Mouse (Mus musculus) retina, adult 2 months (tissue): ENCODE measurements at regions not wholly inside any gene's neighbourhood (a gene's known extent, or its start where the extent isn't known, plus 50 kb on each side); places are given as distances from the start of the nearest gene placed in this dataset.

Experiments used
- DNase-seq: peaks from one replicate; pipeline ENCODE4 v3.0.0-alpha.2; 2012; ENCODE audit warnings: low read depth, low spot score

- peak; percentile 26 for DNase-seq
Observed at GRCm38 (mm10) chr3:35102715-35103591, 452.7 kb downstream of the Sox2 start.

DNA sequence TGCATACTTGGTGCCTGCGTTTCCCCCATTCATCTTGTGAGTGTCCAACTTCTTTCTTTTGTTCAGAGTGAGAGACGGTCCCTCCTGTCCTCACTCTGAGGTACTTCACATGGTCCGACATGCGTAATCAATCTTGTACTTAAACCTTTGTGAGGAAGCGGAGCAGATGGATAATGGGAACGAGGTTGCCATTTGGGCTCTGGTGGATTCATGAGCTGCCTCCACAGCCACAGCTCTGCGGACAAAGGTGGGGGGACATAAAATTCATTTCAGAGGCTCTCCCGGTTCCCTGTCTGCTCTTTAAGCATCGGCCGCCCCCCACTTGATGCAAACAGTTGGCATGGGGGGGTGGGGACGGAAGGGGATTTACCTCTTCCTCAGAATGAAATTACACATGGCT is 454.7 kb downstream of the Sox2 start:
- no peak for DNase-seq

- no peak for DNase-seq
Observed at GRCm38 (mm10) chr3:35106097-35106496, 455.9 kb downstream of the Sox2 start.

DNA sequence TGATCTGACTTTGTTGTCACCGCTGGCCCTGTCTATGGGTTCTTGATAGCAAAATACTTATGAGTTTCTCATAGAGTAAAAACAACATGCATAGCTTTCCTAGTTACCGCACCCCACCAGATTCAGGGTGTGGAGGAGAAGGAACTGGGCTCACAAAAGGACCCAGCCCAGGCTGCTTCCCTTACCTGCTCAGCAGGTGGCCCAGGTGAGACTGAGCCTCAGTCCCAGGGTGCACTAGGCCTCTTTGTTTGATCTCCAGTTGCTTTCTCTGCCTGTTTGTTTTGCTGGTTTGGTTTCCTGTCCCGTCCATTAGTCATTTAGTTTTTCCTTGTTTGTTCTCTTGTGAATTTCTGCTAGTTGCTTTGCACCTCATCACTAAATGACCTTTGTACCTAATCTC is 483.3 kb downstream of the Sox2 start:
- DNase-seq = no peak

GRCm38 (mm10) chr3:35141500-35142220 is 491.5 kb downstream of the Sox2 start:
- no peak for DNase-seq

GRCm38 (mm10) chr3:35142683-35143082 is 492.5 kb downstream of the Sox2 start:
- DNase-seq = no peak

DNA sequence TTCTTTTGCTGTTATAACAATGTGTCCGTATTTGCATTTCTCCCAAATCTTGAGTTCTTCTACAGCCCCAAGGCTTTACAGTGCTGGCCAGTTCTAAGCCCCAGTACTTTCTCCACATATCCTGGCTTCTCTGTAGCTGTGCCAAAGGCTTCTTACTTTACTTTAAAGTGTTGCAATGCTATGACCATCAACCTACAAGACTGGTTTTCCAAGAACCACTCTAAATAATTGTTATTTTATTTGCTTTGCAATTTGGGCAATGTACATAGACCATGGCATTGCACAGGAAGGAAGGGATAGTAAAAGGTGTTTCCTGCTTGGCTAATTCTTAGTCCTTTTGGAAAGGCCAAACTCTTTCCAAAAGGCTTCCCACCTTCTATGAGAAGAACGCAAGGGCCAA is 495.4 kb downstream of the Sox2 start:
- DNase-seq = no peak

DNA sequence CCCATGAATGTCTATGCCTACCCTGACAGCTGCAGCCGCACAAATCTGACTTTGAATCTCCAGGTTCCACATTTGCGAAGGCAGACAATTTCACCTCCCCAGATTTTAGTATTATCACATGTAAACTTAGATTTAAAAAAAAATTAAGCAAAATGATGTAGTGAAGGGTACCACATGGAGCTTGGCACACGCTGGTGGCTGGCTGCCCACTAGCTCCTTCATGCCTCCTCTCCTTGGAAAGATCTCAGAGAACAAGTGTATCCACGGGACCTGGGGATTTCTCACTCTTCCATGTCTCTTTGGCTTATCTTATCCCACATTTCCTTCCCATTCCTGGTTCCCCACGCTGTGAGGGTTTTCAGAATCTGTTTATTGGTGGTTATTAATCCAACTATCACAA is 496.5 kb downstream of the Sox2 start:
- DNase-seq = no peak

GRCm38 (mm10) chr3:35149251-35149691 is 499.1 kb downstream of the Sox2 start:
- DNase-seq = no peak

GRCm38 (mm10) chr3:35152191-35152590 is 502.0 kb downstream of the Sox2 start:
- no peak for DNase-seq

- DNase-seq = no peak
Observed at GRCm38 (mm10) chr3:35154266-35154665, 504.1 kb downstream of the Sox2 start.

DNA sequence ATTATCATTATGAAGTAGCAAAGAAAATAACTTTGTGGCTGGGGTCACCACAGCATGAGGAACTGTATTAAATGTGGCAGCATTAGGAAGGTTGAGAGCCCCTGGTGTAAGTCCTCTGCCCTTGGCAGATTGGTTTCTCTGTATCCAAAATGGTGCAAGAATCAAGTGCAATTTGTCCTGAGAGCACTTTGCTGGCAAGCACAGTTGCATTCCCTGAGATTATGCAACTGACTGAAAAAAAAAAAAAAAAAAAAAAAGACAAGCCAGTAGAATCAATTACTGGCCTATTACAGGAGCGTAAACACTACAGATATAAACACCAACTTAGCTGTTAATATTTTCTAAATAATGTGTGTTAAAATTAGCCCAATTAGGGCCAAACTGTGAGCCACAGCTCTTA is 518.5 kb downstream of the Sox2 start:
- no peak for DNase-seq

GRCm38 (mm10) chr3:35178759-35179440 is 528.7 kb downstream of the Sox2 start:
- no peak for DNase-seq

DNA sequence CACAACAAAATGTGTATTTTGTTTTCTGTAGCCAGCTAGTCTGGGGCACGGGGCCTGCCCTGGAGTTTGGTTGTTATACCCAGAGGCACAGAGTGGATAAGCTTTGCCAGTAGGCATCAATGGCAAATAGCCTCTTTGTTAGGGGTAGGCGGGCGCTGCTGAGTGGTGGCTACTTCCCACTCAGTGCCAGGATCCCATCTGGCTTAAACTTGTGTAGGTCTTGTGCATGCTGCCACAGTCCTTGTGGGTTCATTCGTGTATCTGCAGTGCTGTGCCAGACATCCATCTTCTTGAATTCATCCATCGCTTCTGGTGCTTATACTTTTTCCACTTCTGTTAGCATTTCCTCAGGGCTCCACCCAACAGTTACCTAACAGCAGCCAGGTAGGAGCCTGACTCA is 545.4 kb upstream of the Atp11b start:
- no peak for DNase-seq

DNA sequence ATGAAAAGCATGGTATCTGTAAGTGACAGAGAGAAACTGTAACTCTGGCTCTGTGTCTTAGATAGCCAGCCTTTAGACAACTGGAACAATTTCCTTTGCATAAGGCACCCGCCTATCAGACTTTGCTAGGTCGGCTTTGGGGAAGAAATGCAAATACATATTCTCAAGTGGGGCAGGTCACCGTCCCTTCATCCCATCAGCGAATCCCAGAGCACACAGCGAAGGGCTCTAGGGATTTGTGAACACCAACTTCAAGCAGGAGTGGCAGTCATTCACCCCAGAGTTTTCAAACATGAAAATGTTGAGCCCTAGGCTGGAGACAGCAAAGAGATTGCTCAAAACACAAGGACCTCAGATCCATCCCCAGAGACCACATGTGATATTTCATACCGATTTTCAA is 534.5 kb upstream of the Atp11b start:
- no peak for DNase-seq

DNA sequence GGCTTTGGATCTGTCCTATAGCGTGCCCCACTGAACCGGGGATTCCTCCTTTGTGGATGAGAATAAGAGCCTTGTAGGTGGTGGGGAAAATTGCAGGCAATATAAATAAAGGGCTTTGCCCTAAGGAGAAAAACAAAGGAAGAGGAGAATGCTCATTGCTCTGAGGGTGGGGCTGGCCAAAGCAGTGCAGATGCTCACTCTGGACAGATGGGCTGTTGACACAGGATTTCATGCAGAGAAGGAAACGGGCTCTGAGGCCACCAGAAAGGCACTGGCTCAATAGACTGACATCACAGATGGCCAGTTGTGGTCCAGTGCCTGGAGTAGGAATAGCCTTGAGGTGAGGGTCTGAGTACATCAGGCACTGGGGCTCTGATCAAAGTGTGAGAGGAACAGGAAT is 532.7 kb upstream of the Atp11b start:
- DNase-seq = no peak

- no peak for DNase-seq
Observed at GRCm38 (mm10) chr3:35222251-35222650, 531.7 kb upstream of the Atp11b start.

DNA sequence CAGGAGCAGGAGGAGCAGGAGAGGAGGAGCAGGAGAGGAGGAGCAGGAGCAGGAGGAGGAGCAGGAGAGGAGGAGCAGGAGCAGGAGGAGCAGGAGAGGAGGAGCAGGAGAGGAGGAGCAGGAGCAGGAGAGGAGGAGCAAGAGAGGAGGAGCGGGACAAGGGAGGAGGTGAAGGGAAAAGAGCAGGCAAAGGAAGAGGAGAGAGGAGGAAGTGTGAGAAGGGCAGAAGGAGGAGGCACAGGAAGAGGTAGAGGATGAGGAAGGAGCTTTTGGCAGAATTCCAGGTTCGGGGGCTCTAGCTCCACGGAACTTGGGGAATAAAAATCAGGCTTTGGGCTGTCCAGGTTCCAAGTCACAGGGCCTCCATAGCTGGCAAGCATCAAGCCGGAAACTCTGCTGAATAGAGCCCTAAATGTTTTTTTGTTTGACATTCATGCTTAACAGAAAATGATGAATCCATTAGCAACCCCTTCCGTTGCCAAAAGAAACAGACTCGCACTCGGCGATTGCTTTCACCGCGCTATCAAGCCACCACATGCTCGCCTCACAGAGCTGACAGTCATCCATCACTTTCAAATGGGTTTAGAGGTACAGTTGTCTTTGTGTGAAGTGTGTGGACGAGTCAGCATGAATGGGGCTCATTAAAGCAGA is 528.7 kb upstream of the Atp11b start:
- DNase-seq = no peak

GRCm38 (mm10) chr3:35225774-35226365 is 528.0 kb upstream of the Atp11b start:
- no peak for DNase-seq

- no peak for DNase-seq
Observed at GRCm38 (mm10) chr3:35231158-35231928, 522.6 kb upstream of the Atp11b start.

GRCm38 (mm10) chr3:35232487-35232886 is 521.4 kb upstream of the Atp11b start:
- no peak for DNase-seq
